Mouse (Mus musculus) lung, postnatal 4 days (tissue): ENCODE measurements at regions not wholly inside any gene's neighbourhood (a gene's known extent, or its start where the extent isn't known, plus 50 kb on each side); places are given as distances from the start of the nearest gene placed in this dataset.
A peak's percentile ranks its signal among the peaks of the same experiment; 100 is the strongest.

Source experiments
- DNase-seq, 2 experiments: peaks; one replicate each; pipeline ENCODE4 v3.0.0; 2021

DNA sequence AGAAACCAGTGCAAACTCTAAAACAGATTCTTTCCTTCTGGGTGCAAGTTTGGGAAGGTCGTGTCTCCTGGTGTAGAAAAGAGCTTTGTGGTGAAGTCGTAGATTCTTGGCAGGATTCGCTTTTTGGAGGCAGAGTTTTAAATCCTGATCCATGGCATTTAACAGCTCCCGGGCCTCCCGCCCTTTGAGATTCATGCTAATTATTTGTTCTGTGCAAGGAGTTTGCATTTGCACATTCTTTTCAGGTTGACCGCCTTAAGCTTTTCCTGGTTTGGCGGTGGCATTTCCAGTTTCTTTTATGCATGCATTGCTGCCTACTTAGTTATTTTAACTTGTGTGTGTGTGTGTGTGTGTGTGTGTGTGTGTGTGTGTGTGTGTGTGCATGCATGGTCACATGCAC is 126.9 kb upstream of the A230072I06Rik start:
- no peak for DNase-seq

GRCm38 (mm10) chr8:12152825-12153224 is 125.8 kb upstream of the A230072I06Rik start:
- DNase-seq = no peak

DNA sequence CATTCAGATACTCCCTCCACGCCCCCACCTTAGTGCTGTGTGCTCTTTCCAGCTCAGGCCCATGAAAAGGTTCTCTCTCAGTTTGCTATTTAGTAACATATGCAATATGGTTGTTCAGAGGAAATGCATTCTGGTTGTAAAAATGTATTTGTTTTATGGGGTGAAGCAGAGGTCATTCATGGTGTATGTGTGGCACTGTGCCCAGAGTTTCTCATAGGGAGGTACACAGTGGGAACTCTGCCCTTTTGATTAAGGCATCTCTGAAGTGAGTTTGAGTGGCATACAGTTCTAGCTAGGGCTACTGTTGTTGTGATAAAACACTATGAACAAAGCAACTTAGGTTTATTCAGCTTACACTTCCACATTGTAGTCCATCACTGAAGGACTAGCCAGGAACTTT is 121.7 kb upstream of the A230072I06Rik start:
- no peak for DNase-seq

DNA sequence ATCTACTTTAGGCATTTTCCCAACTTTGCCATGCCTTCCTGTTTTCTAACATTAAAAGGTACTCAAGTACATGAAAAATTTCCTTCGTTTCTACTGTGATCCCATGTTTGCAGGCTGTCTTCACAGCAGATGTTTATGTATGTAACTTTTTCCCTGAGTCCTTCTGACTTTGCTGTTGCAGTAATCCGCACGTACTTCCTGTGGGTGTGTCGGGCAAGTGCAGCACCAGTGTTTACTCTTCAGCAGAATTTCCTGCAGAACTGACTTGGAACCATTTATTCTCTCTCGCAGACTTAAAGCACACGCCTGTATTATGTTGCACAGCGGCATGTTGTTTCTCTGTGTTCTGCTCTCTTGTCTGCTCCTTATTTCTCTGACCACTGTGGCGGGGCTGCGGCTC is 120.4 kb upstream of the A230072I06Rik start:
- DNase-seq = peak; percentile 35 to 53

GRCm38 (mm10) chr8:12162921-12163705 is 115.5 kb upstream of the A230072I06Rik start:
- no peak for DNase-seq

- DNase-seq = no peak
Observed at GRCm38 (mm10) chr8:12165487-12166152, 113.0 kb upstream of the A230072I06Rik start.

DNA sequence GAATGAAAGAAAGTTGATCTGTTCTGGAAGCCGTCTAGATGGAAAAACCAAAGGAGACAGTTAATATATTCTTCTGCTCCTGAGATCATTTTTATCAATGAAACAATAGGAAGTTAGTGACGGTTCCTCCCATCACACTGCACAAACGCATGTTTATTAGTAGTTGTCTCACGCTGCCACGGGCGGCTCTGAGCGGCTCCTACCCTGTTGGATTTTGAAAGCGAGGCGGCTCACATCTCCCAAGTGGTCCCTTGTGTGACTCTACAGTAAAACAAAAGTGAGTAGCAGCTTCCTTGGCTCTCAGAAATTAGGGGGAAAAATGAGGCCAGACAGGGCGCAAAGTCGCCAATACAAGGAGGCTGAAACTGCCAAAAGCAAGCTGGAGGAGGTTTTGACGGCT is 106.8 kb upstream of the A230072I06Rik start:
- DNase-seq = no peak

- no peak for DNase-seq
Observed at GRCm38 (mm10) chr8:12175496-12175895, 103.1 kb upstream of the A230072I06Rik start.

- no peak for DNase-seq
Observed at GRCm38 (mm10) chr8:12184666-12185065, 94.0 kb upstream of the A230072I06Rik start.

GRCm38 (mm10) chr8:12187366-12187765 is 91.3 kb upstream of the A230072I06Rik start:
- DNase-seq = no peak

GRCm38 (mm10) chr8:12188451-12188850 is 90.2 kb upstream of the A230072I06Rik start:
- DNase-seq = no peak

- no peak for DNase-seq
Observed at GRCm38 (mm10) chr8:12188960-12189359, 89.7 kb upstream of the A230072I06Rik start.

GRCm38 (mm10) chr8:12192006-12192405 is 86.6 kb upstream of the A230072I06Rik start:
- peak in 1 of 2 experiments; percentile 30 for DNase-seq

- no peak for DNase-seq
Observed at GRCm38 (mm10) chr8:12205909-12206308, 72.7 kb upstream of the A230072I06Rik start.

DNA sequence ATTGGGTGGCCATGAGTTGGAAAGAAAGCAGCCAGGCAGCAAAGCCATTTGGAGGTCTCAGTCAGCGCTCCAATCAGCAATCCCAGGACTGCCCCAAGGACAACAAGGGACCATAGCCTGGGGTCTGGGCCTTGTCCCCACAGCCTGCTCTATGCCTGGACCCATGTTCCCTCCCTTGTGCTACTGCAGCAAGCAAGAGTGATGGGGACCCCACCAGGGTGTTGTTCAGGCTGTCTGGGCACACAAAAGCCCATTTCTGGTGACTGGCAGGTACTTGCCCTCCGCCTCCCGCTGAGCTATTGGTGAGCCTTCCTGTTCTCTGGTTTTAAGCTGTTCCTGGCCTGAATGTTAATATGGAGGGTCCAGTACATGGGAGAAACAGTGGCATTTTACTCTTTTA is 71.2 kb upstream of the A230072I06Rik start:
- no peak for DNase-seq

- no peak for DNase-seq
Observed at GRCm38 (mm10) chr8:12213774-12214173, 64.8 kb upstream of the A230072I06Rik start.

DNA sequence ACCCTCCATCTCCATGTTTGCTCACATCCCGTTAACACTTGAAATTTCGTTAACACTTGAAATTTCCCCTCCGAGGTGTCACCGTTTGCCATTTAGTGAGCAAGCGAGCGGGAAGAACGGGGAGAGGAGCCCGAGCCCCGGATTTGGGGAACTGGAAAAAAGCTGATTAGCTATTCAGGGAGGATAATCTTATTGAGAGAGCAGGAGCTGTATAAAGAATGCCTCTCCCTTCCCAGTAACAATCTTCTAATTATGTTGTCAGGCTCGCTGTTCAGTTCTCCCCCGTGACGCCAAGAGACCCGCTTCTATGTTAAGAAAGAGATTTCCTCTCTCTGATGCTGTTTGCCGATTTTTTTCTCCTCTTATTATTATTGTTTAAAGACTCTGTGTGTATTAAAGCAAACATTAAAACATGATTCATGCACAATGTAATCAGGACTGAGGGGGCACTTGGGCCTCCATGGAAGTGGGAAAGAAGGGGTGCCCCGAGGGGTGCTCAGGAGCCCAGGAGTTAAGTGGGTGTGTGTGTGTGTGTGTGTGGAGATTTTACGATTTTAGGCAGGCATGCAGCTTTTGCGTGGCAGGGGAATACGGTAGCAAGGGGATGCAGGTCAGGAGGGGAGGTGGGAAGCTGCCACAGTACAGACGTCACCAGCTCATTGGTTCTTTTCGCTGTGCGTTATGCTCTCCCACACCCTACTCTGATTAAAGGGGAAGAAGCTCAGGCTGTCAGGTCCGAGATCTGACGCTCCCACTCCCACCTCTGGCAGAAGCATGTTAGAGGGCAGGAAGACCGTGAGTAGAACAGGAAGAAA is 64.2 kb upstream of the A230072I06Rik start:
- DNase-seq = no peak

DNA sequence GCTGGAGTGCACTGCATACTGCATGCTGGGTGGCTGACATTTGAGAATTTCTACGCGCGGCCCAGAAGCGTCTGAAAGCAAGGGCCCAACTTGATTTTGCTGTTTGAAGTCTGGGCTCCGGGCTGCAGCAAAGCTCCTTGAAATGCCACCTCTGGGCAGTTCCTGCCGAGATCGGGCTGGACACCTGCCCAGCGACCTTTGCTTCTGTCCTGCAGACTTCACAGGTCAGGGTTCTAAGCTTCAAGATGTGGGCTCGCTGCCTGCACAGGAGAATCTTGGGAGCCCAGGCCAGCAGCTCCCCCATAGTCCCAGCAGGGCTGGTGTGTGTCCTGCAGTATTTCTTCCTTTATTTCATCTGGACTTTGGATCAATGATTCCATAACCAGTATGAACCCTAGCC is 57.1 kb upstream of the A230072I06Rik start:
- DNase-seq = no peak

- DNase-seq = no peak
Observed at GRCm38 (mm10) chr8:12223376-12223775, 55.2 kb upstream of the A230072I06Rik start.
